Mouse (Mus musculus) erythroblast, embryonic 14.5 days (primary cell): ENCODE data around the gene Lztfl1.

Source experiments
- GATA1 ChIP-seq: IDR thresholded peaks from 2 replicates; pipeline ENCODE4 v1.6.1; 2012; ENCODE audit warnings: low read length, inconsistent platforms, mixed read lengths
- TAL1 ChIP-seq: IDR thresholded peaks from 3 replicates; pipeline ENCODE4 v1.6.1; 2012; ENCODE audit warnings: low read length, inconsistent platforms, mixed read lengths

- no peak for TF ChIP-seq GATA1
- TF ChIP-seq TAL1, result no peak
Measured at GRCm38 (mm10) chr9:123762886-123763285, 45.4 kb upstream of the Lztfl1 start.
